Mouse (Mus musculus) neural tube, embryonic 13.5 days (tissue): ENCODE results near the gene Tlx1. TPM values are rescaled to one million over a fixed set of nuclear protein-coding genes. Genes with fewer than 3 reads are reported as not detected.
A peak's percentile ranks its signal among the peaks of the same experiment; 100 is the strongest.

ENCODE experiments used
- ATAC-seq: fragments of 200-750 bp; cut with Nextera tagmentation; 2 replicates; pipeline ENCODE4 v1.8.0; 2017; ENCODE audit warnings: low read depth, mild to moderate bottlenecking, moderate TSS enrichment, moderate library complexity
- H3K27ac ChIP-seq: fragments of 300-500 bp; sonication (generic); replicated peaks from 2 replicates; pipeline ENCODE4 v1.5.1; 2015; ENCODE audit warnings: moderate library complexity, mild to moderate bottlenecking, inconsistent platforms
- H3K27me3 ChIP-seq: fragments of 300-500 bp; sonication (generic); 2 replicates; pipeline ENCODE4 v1.6.1; 2015; ENCODE audit warnings: mild to moderate bottlenecking, inconsistent platforms
- H3K36me3 ChIP-seq: fragments of 300-500 bp; sonication (generic); 2 replicates; pipeline ENCODE4 v1.6.1; 2015; ENCODE audit warnings: mild to moderate bottlenecking, inconsistent platforms
- H3K4me1 ChIP-seq: fragments of 300-500 bp; sonication (generic); replicated peaks from 2 replicates; pipeline ENCODE4 v1.6.1; 2015; ENCODE audit warnings: inconsistent platforms
- H3K4me2 ChIP-seq: fragments of 300-500 bp; sonication (generic); 2 replicates; pipeline ENCODE4 v1.6.1; 2015; ENCODE audit warnings: inconsistent platforms, mild to moderate bottlenecking, moderate library complexity
- H3K4me3 ChIP-seq: fragments of 300-500 bp; sonication (generic); 2 replicates; pipeline ENCODE4 v1.5.1; 2015; ENCODE audit warnings: mild to moderate bottlenecking, inconsistent platforms
- H3K9ac ChIP-seq: fragments of 300-500 bp; sonication (generic); 2 replicates; pipeline ENCODE4 v1.6.1; 2015; ENCODE audit warnings: moderate library complexity, mild to moderate bottlenecking, inconsistent platforms
- H3K9me3 ChIP-seq: fragments of 300-500 bp; sonication (generic); 2 replicates; pipeline ENCODE4 v1.6.1; 2016; ENCODE audit warnings: inconsistent platforms
- WGBS: fragments of 180-500 bp; shearing (Covaris S2); methylation state at CpG from one replicate; pipeline ENCODE4 v1.1.7; 2015; 5-methylcytosine and 5-hydroxymethylcytosine counted together
- polyA plus RNA-seq: library from polyadenylated mRNA; unstranded; fragments of >200 nt; fragmentation: Nextera tagmentation; extraction: Ambion mirVana; gene quantifications from 2 replicates; pipeline ENCODE4 v1.2.1, GENCODE M21; 2015

The Tlx1 gene
- polyA plus RNA-seq, 1 experiment from 2014 or later: 0.50 TPM

GRCm38 (mm10) chr19:45159991-45160390 is 9.5 kb downstream of the Tlx1 start:
- Histone ChIP-seq H3K9me3 (no peaks in the 10 kb centered on the region), H3K27ac (no peak overlapping the region), H3K27me3 (peaks cover 100% of the 10 kb centered on the region), H3K9ac (no peak overlapping the region), H3K36me3 (no peaks in the 10 kb centered on the region), H3K4me1 (no peaks in the 10 kb centered on the region), H3K4me3 (no peak overlapping the region), H3K4me2 (no peak overlapping the region)
- WGBS: 2% methylated on average over 5 of the region's 5 CpGs
- no peak for ATAC-seq

DNA sequence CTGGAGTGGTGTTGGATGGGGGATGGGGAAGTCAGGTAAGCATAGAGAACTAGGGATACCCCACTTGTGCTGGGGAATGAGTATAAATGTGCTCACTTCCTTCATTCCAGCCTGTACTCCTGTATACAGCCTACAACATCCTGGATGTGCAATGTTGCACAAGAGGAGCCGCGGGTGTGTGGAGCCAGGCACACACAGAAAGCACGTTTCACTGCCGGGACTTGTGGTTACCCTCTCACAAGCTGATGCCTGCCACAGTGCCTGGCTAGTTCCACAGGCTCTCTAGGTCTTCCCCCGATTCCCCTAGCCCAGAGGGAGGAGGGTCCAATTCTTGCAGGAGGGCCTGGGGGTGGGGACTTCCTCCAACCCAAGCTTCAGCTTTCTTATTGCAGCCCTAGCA is 10.0 kb downstream of the Tlx1 start:
- Histone ChIP-seq H3K4me2 (no peak overlapping the region), H3K9ac (no peak overlapping the region), H3K27ac (no peak overlapping the region), H3K36me3 (no peaks in the 10 kb centered on the region), H3K4me1 (no peaks in the 10 kb centered on the region), H3K4me3 (no peak overlapping the region), H3K27me3 (peaks cover 100% of the 10 kb centered on the region), H3K9me3 (no peaks in the 10 kb centered on the region)
- 0% methylated on average over 5 of the region's 5 CpGs for WGBS
- no peak for ATAC-seq

GRCm38 (mm10) chr19:45161093-45161492 is 10.6 kb downstream of the Tlx1 start:
- WGBS: 1% methylated on average over 12 of the region's 12 CpGs
- Histone ChIP-seq H3K27me3 (peaks cover 100% of the 10 kb centered on the region), H3K4me1 (no peaks in the 10 kb centered on the region), H3K4me3 (no peak overlapping the region), H3K27ac (no peak overlapping the region), H3K36me3 (no peaks in the 10 kb centered on the region), H3K9me3 (no peaks in the 10 kb centered on the region), H3K4me2 (no peak overlapping the region), H3K9ac (no peak overlapping the region)
- ATAC-seq: no peak

GRCm38 (mm10) chr19:45162181-45162580 is 11.7 kb downstream of the Tlx1 start:
- no peaks in the 10 kb centered on the region for H3K9me3 ChIP-seq
- WGBS: 48% methylated on average over 7 of the region's 7 CpGs
- no peak for ATAC-seq
- H3K4me2 ChIP-seq: no peak overlapping the region
- H3K27me3 ChIP-seq: peaks cover 100% of the 10 kb centered on the region
- no peak overlapping the region for H3K27ac ChIP-seq
- no peaks in the 10 kb centered on the region for H3K4me1 ChIP-seq
- H3K9ac ChIP-seq: no peak overlapping the region
- H3K36me3 ChIP-seq: no peaks in the 10 kb centered on the region
- H3K4me3 ChIP-seq: no peak overlapping the region

GRCm38 (mm10) chr19:45162871-45163270 is 12.4 kb downstream of the Tlx1 start:
- Histone ChIP-seq H3K4me1 (no peaks in the 10 kb centered on the region), H3K4me3 (no peak overlapping the region), H3K9me3 (no peaks in the 10 kb centered on the region), H3K27ac (no peak overlapping the region), H3K27me3 (peaks cover 100% of the 10 kb centered on the region), H3K36me3 (no peaks in the 10 kb centered on the region), H3K9ac (no peak overlapping the region), H3K4me2 (no peak overlapping the region)
- 4% methylated on average over 12 of the region's 12 CpGs for WGBS
- ATAC-seq: no peak

GRCm38 (mm10) chr19:45170451-45170850 is 20.0 kb downstream of the Tlx1 start:
- no peak overlapping the region for H3K27ac ChIP-seq
- H3K27me3 ChIP-seq: peaks cover 89% of the 10 kb centered on the region
- H3K4me1 ChIP-seq: no peaks in the 10 kb centered on the region
- no peak for ATAC-seq
- H3K4me3 ChIP-seq: no peak overlapping the region
- H3K36me3 ChIP-seq: no peaks in the 10 kb centered on the region
- no peak overlapping the region for H3K9ac ChIP-seq
- H3K9me3 ChIP-seq: no peaks in the 10 kb centered on the region
- no peak overlapping the region for H3K4me2 ChIP-seq
- WGBS: 79% methylated on average over 7 of the region's 7 CpGs

DNA sequence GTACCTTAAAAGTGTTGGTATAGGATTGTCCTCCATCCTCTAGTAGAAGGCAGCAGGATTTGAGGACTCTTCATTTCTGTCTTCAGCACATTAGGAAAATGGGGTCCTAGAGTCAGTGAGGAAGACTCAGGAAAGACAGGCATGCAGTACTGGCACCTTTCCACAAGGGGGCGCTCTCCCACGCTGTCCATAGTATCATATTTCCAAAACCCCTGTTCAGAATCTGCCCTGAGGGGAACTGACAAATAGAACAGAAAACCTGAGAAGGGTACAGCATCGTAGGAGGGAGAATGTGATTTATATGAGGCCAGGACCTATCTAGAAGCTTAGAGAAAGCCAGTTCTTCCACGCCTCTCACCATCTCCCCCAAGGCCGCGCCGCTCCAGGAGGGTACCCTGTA is 24.3 kb downstream of the Tlx1 start:
- no peaks in the 10 kb centered on the region for H3K36me3 ChIP-seq
- ATAC-seq: no peak
- no peak overlapping the region for H3K4me3 ChIP-seq
- WGBS: 57% methylated on average over 7 of the region's 7 CpGs
- no peak overlapping the region for H3K9ac ChIP-seq
- no peak overlapping the region for H3K27ac ChIP-seq
- H3K4me2 ChIP-seq: no peak overlapping the region
- no peaks in the 10 kb centered on the region for H3K9me3 ChIP-seq
- H3K4me1 ChIP-seq: peaks cover 5% of the 10 kb centered on the region; the same call in 1 of the 2 replicates
- peaks cover 46% of the 10 kb centered on the region for H3K27me3 ChIP-seq

DNA sequence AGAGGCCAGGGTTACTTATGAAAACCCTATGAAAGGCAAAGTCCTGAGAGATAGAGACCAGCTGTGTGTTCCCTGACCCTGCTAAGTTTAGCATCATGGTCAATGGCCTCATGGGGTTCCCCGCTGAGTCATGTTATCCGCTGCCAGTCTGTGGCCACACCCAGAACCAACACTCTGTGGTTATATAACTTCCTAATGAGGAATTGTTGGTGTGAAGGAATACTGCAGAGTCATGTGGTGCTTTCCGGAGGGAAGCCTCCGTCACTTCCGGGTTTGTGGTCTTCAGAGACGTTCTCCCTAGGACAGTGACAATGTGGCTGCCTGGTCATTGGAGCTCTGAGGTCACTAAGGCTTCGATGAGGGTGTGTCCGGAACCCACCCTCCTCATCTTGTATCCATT is 25.8 kb downstream of the Tlx1 start:
- no peak overlapping the region for H3K4me2 ChIP-seq
- H3K9me3 ChIP-seq: no peaks in the 10 kb centered on the region
- 78% methylated on average over 8 of the region's 8 CpGs for WGBS
- peaks cover 31% of the 10 kb centered on the region for H3K27me3 ChIP-seq
- H3K9ac ChIP-seq: no peak overlapping the region
- H3K4me1 ChIP-seq: peaks cover 5% of the 10 kb centered on the region; the same call in 1 of the 2 replicates
- no peak overlapping the region for H3K27ac ChIP-seq
- no peak overlapping the region for H3K4me3 ChIP-seq
- no peaks in the 10 kb centered on the region for H3K36me3 ChIP-seq
- no peak for ATAC-seq

- ATAC-seq: peak; percentile 59
- Histone ChIP-seq H3K9ac (peak overlapping the region; percentile 53; the same call in 1 of the 2 replicates), H3K9me3 (no peaks in the 10 kb centered on the region), H3K27me3 (peaks cover 22% of the 10 kb centered on the region), H3K36me3 (no peaks in the 10 kb centered on the region), H3K4me1 (peaks cover 5% of the 10 kb centered on the region; the same call in 1 of the 2 replicates), H3K27ac (no peak overlapping the region), H3K4me2 (peak overlapping the region; percentile 42), H3K4me3 (no peak overlapping the region)
- WGBS: 18% methylated on average over 26 of the region's 26 CpGs
Measured at GRCm38 (mm10) chr19:45177004-45177737, 26.7 kb downstream of the Tlx1 start.

- ATAC-seq: no peak
- WGBS: 80% methylated on average over 4 of the region's 4 CpGs
- H3K9me3 ChIP-seq: no peaks in the 10 kb centered on the region
- H3K4me2 ChIP-seq: no peak overlapping the region
- H3K36me3 ChIP-seq: no peaks in the 10 kb centered on the region
- H3K27ac ChIP-seq: no peak overlapping the region
- peaks cover 5% of the 10 kb centered on the region; the same call in 1 of the 2 replicates for H3K4me1 ChIP-seq
- 0 out of 2 replicates have a peak, but pooled peaks cover 3% of the 10 kb centered on the region for H3K27me3 ChIP-seq
- H3K4me3 ChIP-seq: no peak overlapping the region
- no peak overlapping the region for H3K9ac ChIP-seq
Measured at GRCm38 (mm10) chr19:45179451-45179850, 29.0 kb downstream of the Tlx1 start.

GRCm38 (mm10) chr19:45180447-45180846 is 30.0 kb downstream of the Tlx1 start:
- H3K9ac ChIP-seq: no peak overlapping the region
- 89% methylated on average over 5 of the region's 5 CpGs for WGBS
- no peak overlapping the region for H3K4me3 ChIP-seq
- H3K4me2 ChIP-seq: no peak overlapping the region
- H3K27me3 ChIP-seq: no peaks in the 10 kb centered on the region
- ATAC-seq: no peak
- peaks cover 5% of the 10 kb centered on the region; the same call in 1 of the 2 replicates for H3K4me1 ChIP-seq
- no peak overlapping the region for H3K27ac ChIP-seq
- no peaks in the 10 kb centered on the region for H3K36me3 ChIP-seq
- H3K9me3 ChIP-seq: no peaks in the 10 kb centered on the region

DNA sequence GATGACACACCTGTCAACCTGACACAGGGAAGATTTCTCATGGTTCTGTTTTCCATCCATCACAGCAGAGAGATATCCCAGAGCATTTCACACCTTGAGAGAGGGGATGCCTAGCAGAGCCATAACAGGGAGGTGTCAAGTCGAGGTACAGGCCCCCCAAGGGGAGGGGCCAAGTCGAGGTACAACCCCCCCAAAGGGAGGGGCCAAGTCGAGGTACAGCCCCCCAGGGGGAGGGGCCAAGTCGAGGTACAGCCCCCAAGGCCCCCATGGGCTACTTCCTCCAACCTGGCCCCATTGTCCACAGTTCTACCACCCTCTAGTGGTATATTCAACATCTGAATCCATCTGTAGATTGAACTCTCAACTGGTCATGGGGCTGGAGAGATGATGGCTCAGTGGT is 44.2 kb downstream of the Tlx1 start:
- H3K4me3 ChIP-seq: no peak overlapping the region
- no peak overlapping the region for H3K9ac ChIP-seq
- H3K27me3 ChIP-seq: no peaks in the 10 kb centered on the region
- WGBS: 35% methylated on average over 4 of the region's 4 CpGs
- no peaks in the 10 kb centered on the region for H3K4me1 ChIP-seq
- H3K36me3 ChIP-seq: no peaks in the 10 kb centered on the region
- H3K27ac ChIP-seq: no peak overlapping the region
- ATAC-seq: no peak
- no peak overlapping the region for H3K4me2 ChIP-seq
- H3K9me3 ChIP-seq: peaks cover 12% of the 10 kb centered on the region

- no peak overlapping the region for H3K4me3 ChIP-seq
- WGBS: 92% methylated on average over 8 of the region's 8 CpGs
- no peaks in the 10 kb centered on the region for H3K36me3 ChIP-seq
- H3K4me1 ChIP-seq: no peaks in the 10 kb centered on the region
- no peaks in the 10 kb centered on the region for H3K27me3 ChIP-seq
- peaks cover 10% of the 10 kb centered on the region for H3K9me3 ChIP-seq
- no peak overlapping the region for H3K27ac ChIP-seq
- H3K9ac ChIP-seq: no peak overlapping the region
- no peak overlapping the region for H3K4me2 ChIP-seq
- ATAC-seq: no peak
Measured at GRCm38 (mm10) chr19:45196967-45197366, 46.5 kb downstream of the Tlx1 start.
